Mouse (Mus musculus) brain, adult 10 weeks (tissue): Measurements from ENCODE around the gene Kin. TPM values are rescaled to one million over a fixed set of nuclear protein-coding genes. Genes with fewer than 3 reads are reported as not detected.

Experiments
- polyA plus RNA-seq: library from polyadenylated mRNA; stranded (reverse); fragments of 350-450 nt; fragmentation: Illumina TruSeq; extraction: RNeasy Lipid Tissue Mini Kit (QIAGEN cat#74804); gene quantifications from one replicate; pipeline ENCODE4 v1.2.3, GENCODE M21; 2015; ENCODE audit warnings: low read depth, low replicate concordance

The Kin gene
- 12.4 TPM for polyA plus RNA-seq

DNA sequence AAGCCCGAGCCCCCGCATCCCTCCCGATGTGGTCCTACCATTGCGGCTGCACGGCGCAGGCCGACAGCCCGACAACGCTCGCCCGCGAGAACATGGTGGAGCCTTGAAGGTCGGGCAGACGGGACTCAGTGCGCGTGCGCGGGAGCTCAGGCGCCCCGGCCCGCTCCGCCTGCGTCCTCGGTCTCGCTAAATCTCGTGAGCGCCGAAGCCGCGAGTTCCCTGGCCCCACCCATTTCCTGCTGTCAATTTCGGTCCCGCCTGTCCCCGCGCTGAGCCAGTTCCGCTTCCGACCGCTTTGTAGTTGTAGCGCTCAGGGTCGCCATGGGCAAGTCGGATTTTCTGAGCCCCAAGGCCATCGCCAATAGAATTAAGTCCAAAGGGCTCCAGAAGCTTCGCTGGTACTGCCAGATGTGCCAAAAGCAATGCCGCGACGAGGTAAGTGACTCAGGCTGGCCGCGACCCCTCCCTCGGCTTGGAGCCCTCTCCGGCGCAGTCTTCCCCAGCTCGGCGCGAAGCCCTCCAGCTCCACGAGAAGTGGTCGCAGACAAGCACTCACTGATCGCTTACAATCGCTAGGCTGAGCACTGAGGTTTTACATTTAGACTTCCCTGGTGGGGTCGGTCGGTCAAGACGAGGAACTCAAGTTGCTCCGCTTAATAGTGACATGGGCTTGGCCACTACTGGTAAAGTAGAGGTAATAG lies at the start of gene Kin, which contains the start of gene Atp5c1:
TSS of gene Kin (plus strand) at position 284 of the 701 bp plus-strand sequence.
TSS of gene Atp5c1 (minus strand) at position 201 of the 701 bp plus-strand sequence.

GRCm38 (mm10) chr2:10048461-10048860 lies 31.9 kb upstream of the Kin start, which contains the start of gene Taf3:
Gene Taf3, minus strand, starts transcription at chr2:10048596.

GRCm38 (mm10) chr2:10131296-10131695 lies 50.9 kb downstream of the Kin start, which contains the start of gene Itih2:
Gene Itih2, minus strand, starts transcription at chr2:10131396.

Other genes with a start within 250 kb of the Kin start
- not detected for gene 4930412O13Rik, start 199.3 kb upstream of the Kin start, polyA plus RNA-seq
- gene 9230102O04Rik, start 191.1 kb upstream of the Kin start, polyA plus RNA-seq: not detected
- gene Gata3, start 190.6 kb upstream of the Kin start, polyA plus RNA-seq: 3.5 TPM
- 7.6 TPM for gene Taf3, start 32.0 kb upstream of the Kin start, polyA plus RNA-seq
- 578 TPM for gene Atp5c1, start 83 bp upstream of the Kin start, polyA plus RNA-seq
- 2.6 TPM for gene Itih2, start 50.8 kb downstream of the Kin start, polyA plus RNA-seq
- 12.4 TPM for gene Itih5, start 73.0 kb downstream of the Kin start, polyA plus RNA-seq